Mouse (Mus musculus): ENCODE measurements around the gene Unc93b1.

The Unc93b1 gene

GRCm38 (mm10) chr19:3983527-3984200, 48.7 kb downstream of the Unc93b1 start:
- DNase-seq (ENCODE audit: low spot score in 2 of 2) = no peak

GRCm38 (mm10) chr19:3985261-3985681, 50.3 kb downstream of the Unc93b1 start:
- DNase-seq (ENCODE audit: low spot score in 2 of 2) = no peak

- no peak for DNase-seq (ENCODE audit: low spot score in 2 of 2)
Measured at GRCm38 (mm10) chr19:3986334-3986733, 51.3 kb downstream of the Unc93b1 start, which contains the start of gene Acy3. TSS of gene Acy3 (plus strand) at chr19:3986570.

GRCm38 (mm10) chr19:3988066-3988465, 53.1 kb downstream of the Unc93b1 start:
- no peak for DNase-seq (ENCODE audit: low spot score in 2 of 2)

GRCm38 (mm10) chr19:3988750-3989149, 53.8 kb downstream of the Unc93b1 start:
- DNase-seq (ENCODE audit: low spot score in 2 of 2) = no peak

GRCm38 (mm10) chr19:3990804-3991203, 55.8 kb downstream of the Unc93b1 start:
- no peak for DNase-seq (ENCODE audit: low spot score in 2 of 2)

GRCm38 (mm10) chr19:3991562-3991961, 56.6 kb downstream of the Unc93b1 start:
- no peak for DNase-seq (ENCODE audit: low spot score in 2 of 2)

GRCm38 (mm10) chr19:3991966-3992365, 57.0 kb downstream of the Unc93b1 start:
- no peak for DNase-seq (ENCODE audit: low spot score in 2 of 2)

GRCm38 (mm10) chr19:3992416-3992815, 57.4 kb downstream of the Unc93b1 start, which contains the start of gene Tbx10:
TSS of gene Tbx10 (plus strand) at chr19:3992752.
- DNase-seq (ENCODE audit: low spot score in 2 of 2) = no peak

- DNase-seq (ENCODE audit: low spot score in 2 of 2) = no peak
Measured at GRCm38 (mm10) chr19:3994932-3995331, 59.9 kb downstream of the Unc93b1 start.

GRCm38 (mm10) chr19:3995505-3995904, 60.5 kb downstream of the Unc93b1 start:
- no peak for DNase-seq (ENCODE audit: low spot score in 2 of 2)

GRCm38 (mm10) chr19:3996106-3996505, 61.1 kb downstream of the Unc93b1 start:
- DNase-seq (ENCODE audit: low spot score in 2 of 2) = no peak

- DNase-seq (ENCODE audit: low spot score in 2 of 2) = no peak
Measured at GRCm38 (mm10) chr19:3996747-3997146, 61.8 kb downstream of the Unc93b1 start.

- no peak for DNase-seq (ENCODE audit: low spot score in 2 of 2)
Measured at GRCm38 (mm10) chr19:3997231-3997630, 62.2 kb downstream of the Unc93b1 start.

GRCm38 (mm10) chr19:3998335-3998734, 63.3 kb downstream of the Unc93b1 start:
- no peak for DNase-seq (ENCODE audit: low spot score in 2 of 2)
